Mouse (Mus musculus) CH12.LX (cell line): ENCODE measurements around the gene Efs. TPM values are rescaled to one million over a fixed set of nuclear protein-coding genes. Genes with fewer than 3 reads are reported as not detected.
"Not testable (repeated sequence)": the region's sequence is repeated elsewhere in the genome, so short reads cannot be mapped to it uniquely, and the experiment has no call there.

Experiments used
- DNase-seq: peaks from one replicate; pipeline ENCODE4 v3.0.0-alpha.2; 2013; ENCODE audit errors: extremely low read depth
- H3K27ac ChIP-seq: 2 replicates; pipeline ENCODE4 v1.5.1; 2012; ENCODE audit warnings: low read depth, mild to moderate bottlenecking, control low read depth, moderate library complexity; ENCODE audit not compliant: insufficient read depth
- H3K27me3 ChIP-seq: replicated peaks from 2 replicates; pipeline ENCODE3; 2012; ENCODE audit warnings: inconsistent platforms
- H3K36me3 ChIP-seq, 2 experiments: replicated peaks in 1 of 2; 2 replicates each; pipeline versions ENCODE3 to v1.6.1; 2012; ENCODE audit warnings: inconsistent platforms in 1 of 2, low read length in 1 of 2, mild to moderate bottlenecking in 1 of 2, mixed read lengths in 1 of 2, moderate library complexity in 1 of 2; ENCODE audit not compliant: control insufficient read depth in 1 of 2, insufficient read depth in 1 of 2
- H3K4me1 ChIP-seq, 2 experiments: 2 replicates each; pipeline ENCODE4 v1.6.1; 2012; ENCODE audit warnings: inconsistent platforms in 1 of 2, moderate library complexity in 1 of 2; ENCODE audit not compliant: insufficient read depth in 2 of 2, control insufficient read depth in 1 of 2
- H3K4me2 ChIP-seq: 2 replicates; pipeline ENCODE4 v1.6.1; 2012; ENCODE audit warnings: low read depth, mild to moderate bottlenecking, control low read depth; ENCODE audit not compliant: poor library complexity, insufficient read depth, severe bottlenecking
- H3K4me3 ChIP-seq, 3 experiments: fragments of 150-350 bp in 1 of 3; sonication (generic) in 1 of 3; replicated peaks in 1 of 3; 2 replicates each; pipeline versions ENCODE3 to v1.5.1; 2011 to 2012; ENCODE audit warnings: low read depth in 2 of 3, low read length in 2 of 3, mild to moderate bottlenecking in 2 of 3, moderate library complexity in 2 of 3, control low read depth in 1 of 3, improper control_type of control experiment in 1 of 3, inconsistent platforms in 1 of 3, mixed read lengths in 1 of 3; ENCODE audit not compliant: poor library complexity in 1 of 3
- H3K79me2 ChIP-seq: replicated peaks from 2 replicates; pipeline ENCODE4 v1.6.1; 2012; ENCODE audit warnings: mild to moderate bottlenecking, moderate library complexity; ENCODE audit not compliant: control insufficient read depth, poor library complexity, insufficient read depth, severe bottlenecking; ENCODE audit errors: extremely low read depth
- H3K9ac ChIP-seq: 2 replicates; pipeline ENCODE4 v1.6.1; 2012; ENCODE audit warnings: low read depth, mild to moderate bottlenecking, control low read depth, moderate library complexity; ENCODE audit not compliant: insufficient read depth
- H3K9me3 ChIP-seq: replicated peaks from 2 replicates; pipeline ENCODE3; 2012; ENCODE audit warnings: low read length, inconsistent platforms, mixed read lengths
- BHLHE40 ChIP-seq: IDR thresholded peaks from 2 replicates; pipeline ENCODE4 v1.6.1; 2011; ENCODE audit warnings: mild to moderate bottlenecking, low read depth, low read length, improper control_type of control experiment
- CHD1 ChIP-seq: IDR thresholded peaks from 2 replicates; pipeline ENCODE4 v1.6.1; 2012; ENCODE audit warnings: low read depth, low read length, improper control_type of control experiment, inconsistent platforms
- CHD2 ChIP-seq: IDR thresholded peaks from 2 replicates; pipeline ENCODE4 v1.6.1; 2011; ENCODE audit warnings: low read length, improper control_type of control experiment
- CTCF ChIP-seq, 2 experiments: IDR thresholded peaks in 1 of 2; conservative IDR thresholded peaks in 1 of 2; 2 replicates each; pipeline ENCODE4 v1.5.1; 2011 to 2012; ENCODE audit warnings: low read depth in 2 of 2, low read length in 2 of 2, improper control_type of control experiment in 1 of 2, inconsistent platforms in 1 of 2, mild to moderate bottlenecking in 1 of 2, moderate library complexity in 1 of 2
- E2F4 ChIP-seq: IDR thresholded peaks from 2 replicates; pipeline ENCODE4 v1.6.1; 2011; ENCODE audit warnings: low read depth, low read length, improper control_type of control experiment; ENCODE audit not compliant: insufficient replicate concordance
- ELF1 ChIP-seq: IDR thresholded peaks from 2 replicates; pipeline ENCODE4 v1.6.1; 2014; ENCODE audit warnings: low read depth, mild to moderate bottlenecking, inconsistent platforms, low read length, improper control_type of control experiment
- EP300 ChIP-seq: IDR thresholded peaks from 2 replicates; pipeline ENCODE4 v1.6.1; 2011; ENCODE audit warnings: low read length, improper control_type of control experiment
- ETS1 ChIP-seq: conservative IDR thresholded peaks from 2 replicates; pipeline ENCODE4 v1.6.1; 2012; ENCODE audit warnings: low read depth, mild to moderate bottlenecking, inconsistent platforms, low read length, improper control_type of control experiment, moderate library complexity
- GABPA ChIP-seq: IDR thresholded peaks from 2 replicates; pipeline ENCODE4 v1.6.1; 2012; ENCODE audit warnings: low read depth, low read length, improper control_type of control experiment, inconsistent platforms; ENCODE audit not compliant: insufficient replicate concordance
- IRF4 ChIP-seq: IDR thresholded peaks from 2 replicates; pipeline ENCODE4 v1.6.1; 2014; ENCODE audit warnings: low read depth, mild to moderate bottlenecking, inconsistent platforms, low read length, improper control_type of control experiment
- JUND ChIP-seq: conservative IDR thresholded peaks from 2 replicates; pipeline ENCODE4 v1.6.1; 2011; ENCODE audit warnings: low read depth, low read length, improper control_type of control experiment
- KAT2A ChIP-seq: IDR thresholded peaks from 2 replicates; pipeline ENCODE4 v1.6.1; 2012; ENCODE audit warnings: low read length, improper control_type of control experiment, inconsistent platforms; ENCODE audit not compliant: insufficient replicate concordance
- MAFK ChIP-seq: IDR thresholded peaks from 2 replicates; pipeline ENCODE4 v1.6.1; 2011; ENCODE audit warnings: low read length, improper control_type of control experiment; ENCODE audit not compliant: insufficient replicate concordance
- MAX ChIP-seq: IDR thresholded peaks from 2 replicates; pipeline ENCODE4 v1.6.1; 2011; ENCODE audit warnings: low read length, improper control_type of control experiment
- MAZ ChIP-seq: IDR thresholded peaks from 2 replicates; pipeline ENCODE4 v1.6.1; 2012; ENCODE audit warnings: low read depth, mild to moderate bottlenecking, inconsistent platforms, low read length, improper control_type of control experiment, moderate library complexity
- MEF2A ChIP-seq: IDR thresholded peaks from 2 replicates; pipeline ENCODE4 v1.6.1; 2014; ENCODE audit warnings: low read depth, mild to moderate bottlenecking, inconsistent platforms, low read length, improper control_type of control experiment, borderline replicate concordance
- MYC ChIP-seq: IDR thresholded peaks from 2 replicates; pipeline ENCODE4 v1.6.1; 2011; ENCODE audit warnings: low read depth, mild to moderate bottlenecking, improper control_type of control experiment, low read length
- NELFE ChIP-seq: IDR thresholded peaks from 2 replicates; pipeline ENCODE4 v1.6.1; 2011; ENCODE audit warnings: low read depth, low read length, improper control_type of control experiment
- NRF1 ChIP-seq: IDR thresholded peaks from 2 replicates; pipeline ENCODE4 v1.6.1; 2014; ENCODE audit warnings: low read depth, mild to moderate bottlenecking, inconsistent platforms, low read length, improper control_type of control experiment, moderate library complexity
- PAX5 ChIP-seq: IDR thresholded peaks from 2 replicates; pipeline ENCODE4 v1.6.1; 2012; ENCODE audit warnings: low read length, inconsistent platforms, mixed read lengths
- POLR2A ChIP-seq: IDR thresholded peaks from 2 replicates; pipeline ENCODE4 v1.6.1; 2011; ENCODE audit warnings: low read depth, mild to moderate bottlenecking, improper control_type of control experiment, low read length
- POLR2AphosphoS2 ChIP-seq: IDR thresholded peaks from 2 replicates; pipeline ENCODE4 v1.6.1; 2011; ENCODE audit warnings: low read depth, low read length, improper control_type of control experiment
- RAD21 ChIP-seq: IDR thresholded peaks from 2 replicates; pipeline ENCODE4 v1.6.1; 2011; ENCODE audit warnings: low read depth, mild to moderate bottlenecking, low read length, improper control_type of control experiment, moderate library complexity
- RCOR1 ChIP-seq: conservative IDR thresholded peaks from 2 replicates; pipeline ENCODE4 v1.6.1; 2012; ENCODE audit warnings: low read depth, mild to moderate bottlenecking, inconsistent platforms, low read length, improper control_type of control experiment
- SIN3A ChIP-seq: IDR thresholded peaks from 2 replicates; pipeline ENCODE4 v1.6.1; 2012; ENCODE audit warnings: low read length, improper control_type of control experiment, inconsistent platforms
- SMC3 ChIP-seq: IDR thresholded peaks from 2 replicates; pipeline ENCODE4 v1.6.1; 2011; ENCODE audit warnings: low read depth, low read length, improper control_type of control experiment
- TBP ChIP-seq: conservative IDR thresholded peaks from 2 replicates; pipeline ENCODE4 v1.6.1; 2011; ENCODE audit warnings: low read depth, low read length, improper control_type of control experiment
- TCF12 ChIP-seq: IDR thresholded peaks from 2 replicates; pipeline ENCODE4 v1.6.1; 2014; ENCODE audit warnings: low read depth, mild to moderate bottlenecking, inconsistent platforms, low read length, improper control_type of control experiment
- UBTF ChIP-seq: IDR thresholded peaks from 2 replicates; pipeline ENCODE4 v1.6.1; 2012; ENCODE audit warnings: low read depth, mild to moderate bottlenecking, inconsistent platforms, low read length, improper control_type of control experiment, moderate library complexity
- USF1 ChIP-seq: IDR thresholded peaks from 2 replicates; pipeline ENCODE4 v1.6.1; 2014; ENCODE audit warnings: low read depth, mild to moderate bottlenecking, inconsistent platforms, low read length, improper control_type of control experiment
- USF2 ChIP-seq: conservative IDR thresholded peaks from 2 replicates; pipeline ENCODE4 v1.6.1; 2011; ENCODE audit warnings: low read depth, low read length, improper control_type of control experiment
- ZC3H11A ChIP-seq: IDR thresholded peaks from 2 replicates; pipeline ENCODE4 v1.6.1; 2012; ENCODE audit warnings: low read depth, mild to moderate bottlenecking, inconsistent platforms, low read length, improper control_type of control experiment
- ZMIZ1 ChIP-seq: IDR thresholded peaks from 2 replicates; pipeline ENCODE4 v1.6.1; 2012; ENCODE audit warnings: low read depth, mild to moderate bottlenecking, inconsistent platforms, low read length, improper control_type of control experiment
- ZNF384 ChIP-seq: IDR thresholded peaks from 2 replicates; pipeline ENCODE4 v1.6.1; 2012; ENCODE audit warnings: low read depth, low read length, improper control_type of control experiment, inconsistent platforms
- dilution Hi-C: fragments of 300-500 bp; cut with MboI; formaldehyde crosslinking; loops from 2 replicates; pipeline ENCODE4 v1.14.3; 2020; ENCODE audit warnings: low sequenced_read_pairs; ENCODE audit not compliant: extremely low pct_unique_long_range_greater_than_20kb, extremely low pct_ligation_motif_present
- in situ Hi-C: fragments of 300-500 bp; cut with MboI; formaldehyde crosslinking; loops from 3 replicates; pipeline ENCODE4 v1.14.3; 2019; ENCODE audit warnings: low sequenced_read_pairs, low pct_ligation_motif_present, low pct_unique_long_range_greater_than_20kb, mixed read lengths
- polyA plus RNA-seq: library from polyadenylated mRNA; unstranded; fragments of >175 nt; gene quantifications from 2 replicates; pipeline ENCODE4 v1.2.1, GENCODE M21; 2012; ENCODE audit warnings: low read depth; ENCODE audit not compliant: insufficient read length
- total RNA-seq, 2 experiments: library from RNA; depleted of rRNA; stranded (reverse); fragments of 300-350 nt in 1 of 2; fragments of >200 nt in 1 of 2; gene quantifications; 2 replicates each; pipeline ENCODE4 v1.2.3; 2012 to 2014

Gene Efs
- total and polyA plus RNA-seq, 3 experiments: not detected

GRCm38 (mm10) chr14:54960769-54961168, 34.8 kb upstream of the Efs start:
- Histone ChIP-seq H3K9ac (no peak overlapping the region), H3K4me1 (peaks cover 9 to 24% of the 10 kb centered on the region in 2 experiments), H3K27me3 (peaks cover 43% of the 10 kb centered on the region), H3K36me3 (no peaks in the 10 kb centered on the region), H3K4me2 (peak overlapping the region; percentile 62; the same call in 1 of the 2 replicates), H3K79me2 (no peaks in the 10 kb centered on the region), H3K4me3 (peak overlapping the region in 1 of 3 experiments; percentile 17), H3K27ac (no peak overlapping the region), H3K9me3 (peaks cover 2% of the 10 kb centered on the region)
- dilution Hi-C loops (no loop called here), in situ Hi-C loops (loop anchor here (5.0 kb wide), 1 partner anchor 37 kb away; no protein-coding TSS in a partner anchor)
- DNase-seq: peak; percentile 86
- TF ChIP-seq NRF1 (0 out of 2 replicates have a peak, but pooled peaks have one; percentile 22), MAFK (no peak), KAT2A (no peak), GABPA (no peak), PAX5 (no peak), E2F4 (no peak), TBP (no peak), NELFE (0 out of 2 replicates have a peak, but pooled peaks have one; percentile 13), MAX (peak; percentile 55; the same call in 1 of the 2 replicates), JUND (no peak), RAD21 (no peak), ELF1 (no peak), MYC (no peak), UBTF (no peak), ZNF384 (no peak), USF1 (no peak), MAZ (no peak), CHD1 (no peak), ETS1 (no peak), USF2 (no peak), RCOR1 (no peak), ZMIZ1 (no peak), SMC3 (no peak; the same call in 1 of the 2 replicates), BHLHE40 (no peak), TCF12 (peak; percentile 21; the same call in 1 of the 2 replicates), SIN3A (no peak), EP300 (no peak), CTCF (conservative IDR thresholded peaks at IDR 0.05 in 1 of 2, IDR thresholded peaks at IDR 0.05 in 1 of 2; ENCODE audit: low read depth in 2 of 2, low read length in 2 of 2) (no peak), ZC3H11A (no peak), MEF2A (no peak), POLR2A (no peak), POLR2AphosphoS2 (no peak), CHD2 (peak; percentile 56; the same call in 1 of the 2 replicates), IRF4 (peak; percentile 31; the same call in 1 of the 2 replicates)

DNA sequence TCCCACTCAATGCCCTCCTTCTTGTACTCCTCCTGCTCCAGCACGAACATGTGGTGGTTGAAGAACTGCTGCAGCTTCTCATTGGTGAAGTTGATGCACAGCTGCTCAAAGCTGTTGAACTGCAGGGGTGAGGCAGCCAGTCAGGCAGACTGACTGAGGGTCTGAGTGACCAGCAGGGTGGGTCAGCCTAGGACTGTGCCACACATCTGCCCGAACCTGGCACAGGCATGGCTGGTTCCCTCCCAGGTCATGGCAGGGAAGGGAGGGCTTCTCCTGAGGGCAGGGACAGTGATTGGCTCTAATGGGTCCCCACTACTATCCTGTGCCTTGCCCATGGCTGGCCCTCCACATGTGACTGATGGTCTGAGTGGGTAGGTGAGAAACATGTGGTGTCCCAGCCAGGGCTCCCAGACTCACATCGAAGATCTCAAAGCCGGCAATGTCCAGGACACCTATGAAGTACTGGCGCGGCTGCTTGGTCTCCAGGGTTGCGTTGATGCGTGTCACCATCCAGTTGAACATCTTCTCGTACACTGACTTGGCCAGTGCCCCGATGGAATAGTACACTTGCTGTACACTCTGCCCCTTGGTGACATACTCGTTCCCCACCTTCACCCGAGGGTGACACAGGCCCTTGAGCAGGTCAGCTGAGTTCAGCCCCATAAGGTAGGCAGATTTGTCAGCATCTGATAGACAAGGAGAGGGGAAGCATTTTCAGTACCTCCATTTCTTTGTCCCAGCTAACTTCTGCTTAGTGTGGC, 34.1 kb upstream of the Efs start:
- Histone ChIP-seq H3K4me2 (0 out of 2 replicates have a peak overlapping the region, but pooled peaks have one; percentile 62), H3K27me3 (peaks cover 38% of the 10 kb centered on the region), H3K4me1 (peaks cover 9 to 24% of the 10 kb centered on the region in 2 experiments)
- H3K36me3 ChIP-seq, H3K9me3 ChIP-seq, H3K4me3 ChIP-seq, H3K9ac ChIP-seq, H3K27ac ChIP-seq, dilution Hi-C loops, DNase-seq, H3K79me2 ChIP-seq: not testable (repeated sequence)
- in situ Hi-C loops: loop anchor here (5.0 kb wide), 1 partner anchor 37 kb away; no protein-coding TSS in a partner anchor
